Mouse (Mus musculus): ENCODE data around the gene Numbl.

DNA sequence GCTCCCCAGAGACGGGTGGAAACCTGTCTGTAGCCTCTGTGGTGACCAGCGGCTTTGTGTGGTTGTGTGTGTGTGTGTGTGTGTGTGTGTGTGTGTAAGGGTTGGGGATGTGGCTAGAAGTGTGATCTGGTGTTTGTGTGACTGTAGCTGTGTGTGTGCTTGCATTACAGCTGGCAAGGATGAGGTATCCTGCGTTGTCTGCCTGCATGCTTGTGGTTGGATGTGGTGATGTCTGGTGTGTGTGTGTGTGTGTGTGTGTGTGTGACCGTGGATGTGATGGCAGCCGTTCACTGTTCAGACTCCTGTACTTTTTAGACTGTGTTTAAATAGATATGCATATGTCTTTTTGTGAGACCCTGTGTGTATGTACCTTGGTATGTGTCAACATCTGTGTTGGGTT lies 1.5 kb downstream of the Numbl start:
- no peak for TF ChIP-seq CTCF (IDR thresholded peaks at IDR 0.05; ENCODE audit: low read depth)
- TF ChIP-seq EP300 (IDR thresholded peaks at IDR 0.05; ENCODE audit: low read depth), result no peak
